In genomic region chr5:105847726-105848125, GRCm38 (mm10) we compare ENCODE assay signal across 27 mouse cellular contexts.
"Had no signal": no experiment of that assay in that cellular context is flagged by ENCODE, and none has a peak within 500 bp of the region (broad histone marks: within the 10 kb centered on the region; RNA-seq: fewer than 3 reads in every experiment).

No protein-coding gene starts in this region.

- H3K4me2 ChIP-seq: heart, embryonic 12.5 days; hindbrain, embryonic 12.5 days; hindbrain, embryonic 14.5 days; intestine, embryonic 15.5 days; limb, embryonic 12.5 days; liver, embryonic 11.5 days; liver, embryonic 13.5 days; liver, embryonic 15.5 days had no signal

- H3K27me3 ChIP-seq: hindbrain, embryonic 12.5 days; intestine, embryonic 15.5 days; limb, embryonic 12.5 days; liver, embryonic 13.5 days; liver, embryonic 15.5 days had no signal

- H3K36me3 ChIP-seq: heart, embryonic 10.5 days; heart, embryonic 12.5 days; hindbrain, embryonic 10.5 days; hindbrain, embryonic 12.5 days; intestine, embryonic 15.5 days; limb, embryonic 10.5 days; limb, embryonic 12.5 days; liver, embryonic 13.5 days; liver, embryonic 15.5 days had no signal

- DNase-seq: gastrocnemius, adult 2 months; gastrocnemius, postnatal 10 days; gastrocnemius, postnatal 25 days; heart, adult 2 months; heart, postnatal 10 days; heart, postnatal 4 days; kidney, adult 18-20 months; kidney, postnatal 25 days; kidney, postnatal 4 days; liver; liver, embryonic 13.5 days; liver, postnatal 0 days had no signal

- H3K4me3 ChIP-seq: gastrocnemius, adult 2 months; heart, adult 2 months; heart, embryonic 10.5 days; heart, embryonic 12.5 days; hindbrain, embryonic 10.5 days; hindbrain, embryonic 12.5 days; intestine, embryonic 15.5 days; layer of hippocampus, adult 2 months; left cerebral cortex, adult 2 months; limb, embryonic 10.5 days; limb, embryonic 12.5 days; liver, embryonic 13.5 days; liver, embryonic 15.5 days had no signal

- ATAC-seq: hindbrain, embryonic 16.5 days; inflammation-experienced regulatory T-cells, adult 6 months; intestine, embryonic 15.5 days; intestine, postnatal 0 days; liver, postnatal 0 days had no signal

- H3K9ac ChIP-seq: heart, embryonic 12.5 days; hindbrain, embryonic 12.5 days; hindbrain, embryonic 14.5 days; intestine, embryonic 15.5 days; limb, embryonic 12.5 days; liver, embryonic 13.5 days; liver, embryonic 15.5 days; liver, postnatal 0 days had no signal

- H3K27ac ChIP-seq: gastrocnemius, adult 2 months; heart, adult 2 months; heart, embryonic 10.5 days; hindbrain, embryonic 10.5 days; hindbrain, embryonic 12.5 days; hindbrain, embryonic 14.5 days; intestine, embryonic 15.5 days; layer of hippocampus, adult 2 months; left cerebral cortex, adult 2 months; limb, embryonic 10.5 days; limb, embryonic 12.5 days; liver, embryonic 13.5 days; liver, embryonic 15.5 days had no signal

- H3K4me1 ChIP-seq: hindbrain, embryonic 10.5 days; hindbrain, embryonic 12.5 days; limb, embryonic 12.5 days had no signal

- H3K9me3 ChIP-seq: heart, embryonic 10.5 days; heart, embryonic 12.5 days; hindbrain, embryonic 10.5 days; hindbrain, embryonic 12.5 days; intestine, embryonic 15.5 days; limb, embryonic 10.5 days; limb, embryonic 12.5 days; liver, embryonic 13.5 days; liver, embryonic 15.5 days had no signal
